Mouse (Mus musculus): ENCODE results near the gene Prss36. TPM values are rescaled to one million over a fixed set of nuclear protein-coding genes. Genes with fewer than 3 reads are reported as not detected.

Prss36 gene
- total and polyA plus RNA-seq, 2 experiments from 2014 or later: 15.5 to 20.1 TPM

DNA sequence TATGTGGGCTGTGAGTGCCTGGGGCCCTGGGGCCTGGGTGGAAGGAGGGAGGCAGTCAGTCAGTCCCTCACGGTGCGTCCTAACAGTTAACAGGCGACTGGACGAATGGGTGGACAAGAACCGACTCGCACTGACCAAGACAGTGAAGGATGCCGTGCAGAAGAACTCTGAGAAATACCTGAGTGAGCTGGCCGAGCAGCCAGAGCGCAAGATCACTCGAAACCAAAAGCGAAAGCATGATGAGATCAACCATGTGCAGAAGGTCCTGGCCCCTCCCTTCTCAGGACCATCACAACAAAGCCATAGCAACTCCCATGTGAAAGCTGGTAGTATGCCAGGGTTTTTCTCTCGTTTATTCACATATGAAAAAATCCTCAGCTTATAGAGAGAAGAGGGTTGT lies 31.2 kb downstream of the Prss36 start:
- Histone ChIP-seq H3K4me2 (ENCODE audit: low read depth, low read length, poor library complexity, severe bottlenecking) (no peak overlapping the region), H3K27ac (ENCODE audit: low read depth, low read length) (no peak overlapping the region), H3K9me3 (ENCODE audit: low read length) (no peaks in the 10 kb centered on the region), H3K4me3 (ENCODE audit: low read depth, low read length) (no peak overlapping the region), H3K4me1 (ENCODE audit: insufficient read depth, low read length) (no peaks in the 10 kb centered on the region), H3K27me3 (ENCODE audit: insufficient read depth, low read length) (no peaks in the 10 kb centered on the region), H3K9ac (replicated peaks; ENCODE audit: low read length, poor library complexity, severe bottlenecking) (no peak overlapping the region), H3K36me3 (ENCODE audit: insufficient read depth, low read length) (peaks cover 15% of the 10 kb centered on the region)
- no peak for DNase-seq (ENCODE audit: low spot score)
- WGBS: 94% methylated on average over 12 of the region's 12 CpGs
- no peak for ATAC-seq (ENCODE audit: low FRiP score)
- TF ChIP-seq CTCF (IDR thresholded peaks at IDR 0.05): no peak

DNA sequence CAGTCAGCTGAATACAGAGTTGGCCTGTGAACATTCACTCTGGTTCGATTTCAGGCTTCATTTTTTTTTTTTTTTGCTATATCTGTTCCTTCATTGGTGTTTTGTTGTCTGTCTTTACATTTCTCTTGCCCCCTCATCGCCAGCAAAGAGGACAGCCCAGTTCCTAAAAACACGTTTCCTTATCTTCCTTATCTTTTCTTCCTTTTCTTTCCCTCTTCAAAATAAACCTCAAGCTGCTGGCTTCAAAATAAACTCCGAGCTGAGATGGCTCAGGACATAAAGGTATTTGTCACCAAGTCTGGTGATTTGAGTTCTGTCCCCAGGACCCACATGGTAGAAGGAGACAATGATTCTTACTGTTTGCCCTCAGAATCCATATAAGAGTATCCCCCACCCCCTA lies 33.6 kb downstream of the Prss36 start:
- Histone ChIP-seq H3K4me1 (ENCODE audit: insufficient read depth, low read length) (no peaks in the 10 kb centered on the region), H3K9me3 (ENCODE audit: low read length) (no peaks in the 10 kb centered on the region), H3K9ac (replicated peaks; ENCODE audit: low read length, poor library complexity, severe bottlenecking) (peak overlapping the region; percentile 83; the same call in 1 of the 2 replicates), H3K4me2 (ENCODE audit: low read depth, low read length, poor library complexity, severe bottlenecking) (peak overlapping the region; percentile 60), H3K27me3 (ENCODE audit: insufficient read depth, low read length) (no peaks in the 10 kb centered on the region), H3K36me3 (ENCODE audit: insufficient read depth, low read length) (peaks cover 29% of the 10 kb centered on the region), H3K4me3 (ENCODE audit: low read depth, low read length) (peak overlapping the region; percentile 98), H3K27ac (ENCODE audit: low read depth, low read length) (peak overlapping the region; percentile 82)
- ATAC-seq (ENCODE audit: low FRiP score) (no peak), DNase-seq (ENCODE audit: low spot score) (no peak)
- TF ChIP-seq CTCF (IDR thresholded peaks at IDR 0.05): no peak
- 24% methylated on average over 4 of the region's 4 CpGs for WGBS

DNA sequence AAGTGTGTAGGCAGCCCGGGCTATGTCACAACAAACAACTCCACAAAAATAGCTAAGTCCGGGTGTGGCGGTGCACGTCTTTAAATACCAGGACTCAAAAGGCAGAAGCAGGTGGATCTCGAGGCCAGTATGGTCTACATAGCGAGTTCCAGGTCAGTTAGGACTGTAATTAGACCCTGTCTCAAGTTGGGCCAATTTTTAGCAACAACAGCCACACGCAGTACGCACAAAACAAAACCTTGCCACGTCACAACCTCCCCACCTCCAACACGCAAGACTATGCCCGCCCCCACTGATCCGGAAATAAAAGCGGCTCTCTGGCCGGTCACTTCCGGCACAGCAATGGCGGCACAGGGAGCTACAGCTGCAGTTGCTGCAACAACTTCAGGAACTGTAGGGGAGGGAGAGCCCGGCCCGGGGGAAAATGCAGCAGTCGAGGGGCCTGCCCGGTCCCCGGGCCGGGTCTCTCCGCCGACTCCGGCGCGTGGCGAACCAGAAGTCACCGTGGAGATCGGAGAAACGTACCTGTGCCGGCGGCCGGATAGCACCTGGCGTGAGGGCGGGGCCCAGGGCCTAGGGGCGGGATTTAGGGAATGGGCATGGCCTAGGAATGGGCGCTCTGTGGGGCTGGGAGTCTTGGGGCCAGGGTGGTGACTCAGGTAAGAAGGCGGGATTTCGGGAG lies 34.2 kb downstream of the Prss36 start, which contains the start of gene Kat8:
Kat8 (plus strand) TSS at position 327 of the 682 bp plus-strand sequence.
- Histone ChIP-seq H3K27me3 (ENCODE audit: insufficient read depth, low read length) (no peaks in the 10 kb centered on the region), H3K4me2 (ENCODE audit: low read depth, low read length, poor library complexity, severe bottlenecking) (peak within 1 kb of the TSS; percentile 60), H3K36me3 (ENCODE audit: insufficient read depth, low read length) (peaks cover 30% of the 10 kb centered on the region), H3K27ac (ENCODE audit: low read depth, low read length) (peak within 1 kb of the TSS; percentile 82), H3K9me3 (ENCODE audit: low read length) (no peaks in the 10 kb centered on the region), H3K9ac (replicated peaks; ENCODE audit: low read length, poor library complexity, severe bottlenecking) (peak within 1 kb of the TSS; percentile 83), H3K4me1 (ENCODE audit: insufficient read depth, low read length) (no peaks in the 10 kb centered on the region), H3K4me3 (ENCODE audit: low read depth, low read length) (peak within 1 kb of the TSS; percentile 98)
- DNase-seq (ENCODE audit: low spot score) (peak; percentile 95), ATAC-seq (ENCODE audit: low FRiP score) (peak; percentile 93)
- TF ChIP-seq CTCF (IDR thresholded peaks at IDR 0.05): no peak
- WGBS: 1% methylated on average over 40 of the region's 40 CpGs

DNA sequence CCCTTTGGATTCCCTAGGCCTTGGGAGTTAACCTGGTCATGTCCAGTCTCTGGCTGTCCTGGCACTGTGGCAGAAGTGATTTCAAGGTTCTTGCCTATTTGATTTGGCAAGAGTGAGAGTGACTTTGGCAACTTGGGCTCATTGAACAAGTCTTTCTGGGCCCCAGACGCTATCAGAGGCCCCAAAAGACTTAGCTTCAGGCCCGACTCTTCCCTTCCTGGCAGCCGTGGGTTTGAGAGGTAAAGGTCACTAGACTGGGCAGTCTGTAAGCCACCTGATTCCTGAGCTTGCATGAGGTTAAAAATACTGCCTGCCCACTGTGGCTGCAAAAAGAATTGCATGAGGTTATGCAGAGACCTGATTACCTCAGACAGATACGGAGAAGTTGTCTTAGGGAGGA lies 37.9 kb downstream of the Prss36 start:
- 90% methylated on average over 4 of the region's 4 CpGs for WGBS
- Histone ChIP-seq H3K4me1 (ENCODE audit: insufficient read depth, low read length) (peaks cover 12% of the 10 kb centered on the region; the same call in 1 of the 2 replicates), H3K9ac (replicated peaks; ENCODE audit: low read length, poor library complexity, severe bottlenecking) (no peak overlapping the region), H3K27me3 (ENCODE audit: insufficient read depth, low read length) (no peaks in the 10 kb centered on the region), H3K4me3 (ENCODE audit: low read depth, low read length) (no peak overlapping the region), H3K4me2 (ENCODE audit: low read depth, low read length, poor library complexity, severe bottlenecking) (no peak overlapping the region), H3K27ac (ENCODE audit: low read depth, low read length) (no peak overlapping the region), H3K9me3 (ENCODE audit: low read length) (no peaks in the 10 kb centered on the region), H3K36me3 (ENCODE audit: insufficient read depth, low read length) (peaks cover 27% of the 10 kb centered on the region)
- no peak for ATAC-seq (ENCODE audit: low FRiP score)
- no peak for TF ChIP-seq CTCF (IDR thresholded peaks at IDR 0.05)
- DNase-seq (ENCODE audit: low spot score): no peak

DNA sequence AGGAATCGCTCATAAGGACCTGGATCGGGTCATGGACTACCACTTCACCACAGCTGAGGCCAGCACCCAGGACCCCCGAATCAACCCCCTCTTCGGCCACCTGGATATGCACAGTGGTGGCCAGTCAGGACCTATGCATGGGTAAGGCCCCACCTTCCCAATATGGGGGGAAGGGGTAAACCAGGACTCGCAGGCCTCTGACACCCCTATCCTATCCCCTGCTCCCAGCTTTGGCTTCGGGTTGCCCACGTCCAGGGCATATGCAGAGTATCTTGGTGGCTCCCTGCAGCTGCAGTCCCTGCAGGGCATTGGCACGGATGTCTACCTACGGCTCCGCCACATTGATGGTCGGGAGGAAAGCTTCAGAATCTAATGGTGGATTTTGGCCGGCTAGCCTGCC lies 38.6 kb downstream of the Prss36 start:
- Histone ChIP-seq H3K27me3 (ENCODE audit: insufficient read depth, low read length) (no peaks in the 10 kb centered on the region), H3K36me3 (ENCODE audit: insufficient read depth, low read length) (peaks cover 27% of the 10 kb centered on the region), H3K9me3 (ENCODE audit: low read length) (no peaks in the 10 kb centered on the region), H3K4me2 (ENCODE audit: low read depth, low read length, poor library complexity, severe bottlenecking) (no peak overlapping the region), H3K4me3 (ENCODE audit: low read depth, low read length) (no peak overlapping the region), H3K4me1 (ENCODE audit: insufficient read depth, low read length) (peaks cover 12% of the 10 kb centered on the region; the same call in 1 of the 2 replicates), H3K9ac (replicated peaks; ENCODE audit: low read length, poor library complexity, severe bottlenecking) (no peak overlapping the region), H3K27ac (ENCODE audit: low read depth, low read length) (no peak overlapping the region)
- no peak for DNase-seq (ENCODE audit: low spot score)
- WGBS: 96% methylated on average over 12 of the region's 12 CpGs
- no peak for TF ChIP-seq CTCF (IDR thresholded peaks at IDR 0.05)
- no peak for ATAC-seq (ENCODE audit: low FRiP score)

DNA sequence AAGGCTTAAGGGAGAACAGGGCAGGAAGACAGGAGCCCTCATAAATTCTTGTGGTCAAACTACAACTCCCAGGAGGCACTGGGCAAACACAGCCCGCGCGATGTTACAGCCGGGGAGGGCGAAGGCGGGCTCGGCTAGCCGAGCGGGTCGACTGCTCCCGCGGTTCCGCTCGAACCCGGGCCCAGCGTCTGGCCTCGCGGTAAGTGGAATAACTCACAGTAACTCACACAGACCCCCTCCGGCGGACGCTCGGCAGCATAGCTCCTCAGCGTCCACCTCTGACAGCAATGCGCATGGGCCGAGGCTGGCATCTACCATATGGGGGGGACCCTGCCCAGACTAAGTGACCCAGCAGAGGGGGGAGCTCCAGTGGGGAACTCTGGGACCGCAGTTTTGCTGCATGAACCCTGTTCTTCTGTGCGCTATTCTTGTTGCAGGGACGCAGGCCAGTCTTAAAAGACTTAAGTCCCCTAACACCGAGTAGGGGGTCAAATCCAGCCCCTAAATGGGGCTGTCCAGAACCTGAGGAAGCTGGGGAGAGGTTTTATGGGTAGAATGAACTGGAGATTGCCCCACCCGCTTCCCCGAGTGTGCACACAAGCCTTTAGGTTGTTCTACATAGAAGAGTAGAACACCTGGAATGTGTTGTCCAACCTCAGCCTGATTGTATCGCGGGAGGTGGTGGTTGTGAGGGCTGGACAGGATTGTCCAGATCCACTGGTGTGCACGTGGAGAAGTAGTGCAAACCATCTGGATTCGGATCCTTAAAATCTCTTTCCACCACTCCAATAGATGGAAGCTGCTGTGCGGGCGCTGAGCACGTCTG lies 42.3 kb downstream of the Prss36 start, which contains the start of gene Bckdk:
Bckdk (plus strand) TSS at position 112 of the 826 bp plus-strand sequence.
- peak; percentile 30 for TF ChIP-seq CTCF (IDR thresholded peaks at IDR 0.05)

More for the DNA sequence above, 42.3 kb downstream of the Prss36 start, which contains the start of gene Bckdk:
- Histone ChIP-seq H3K4me3 (ENCODE audit: low read depth, low read length) (peak within 1 kb of the TSS; percentile 56), H3K9ac (replicated peaks; ENCODE audit: low read length, poor library complexity, severe bottlenecking) (peak within 1 kb of the TSS; percentile 89), H3K27me3 (ENCODE audit: insufficient read depth, low read length) (no peaks in the 10 kb centered on the region), H3K4me1 (ENCODE audit: insufficient read depth, low read length) (peaks cover 12% of the 10 kb centered on the region; the same call in 1 of the 2 replicates), H3K9me3 (ENCODE audit: low read length) (no peaks in the 10 kb centered on the region), H3K4me2 (ENCODE audit: low read depth, low read length, poor library complexity, severe bottlenecking) (peak within 1 kb of the TSS; percentile 91), H3K27ac (ENCODE audit: low read depth, low read length) (peak within 1 kb of the TSS; percentile 83), H3K36me3 (ENCODE audit: insufficient read depth, low read length) (peaks cover 22% of the 10 kb centered on the region)
- WGBS: 8% methylated on average over 38 of the region's 38 CpGs
- DNase-seq (ENCODE audit: low spot score): peak; percentile 92
- ATAC-seq (ENCODE audit: low FRiP score): peak; percentile 90
